Mouse (Mus musculus): ENCODE measurements at regions not wholly inside any gene's neighbourhood (a gene's known extent, or its start where the extent isn't known, plus 50 kb on each side); places are given as distances from the start of the nearest gene placed in this dataset.

- no peak for ATAC-seq (ENCODE audit: low FRiP score)
- H3K4me2 ChIP-seq (replicated peaks) = no peak overlapping the region
- no peaks in the 10 kb centered on the region for H3K36me3 ChIP-seq
- no peaks in the 10 kb centered on the region for H3K4me1 ChIP-seq
- no peaks in the 10 kb centered on the region; the same call in 1 of the 2 replicates for H3K27me3 ChIP-seq
- H3K9ac ChIP-seq = no peak overlapping the region
- H3K9me3 ChIP-seq (replicated peaks) = no peaks in the 10 kb centered on the region
- no peak overlapping the region for H3K27ac ChIP-seq
- H3K4me3 ChIP-seq = no peak overlapping the region
- WGBS = 13% methylated on average over 9 of the region's 9 CpGs
These were observed 276.9 kb downstream of the Diras2 start for GRCm38 (mm10) chr13:52254185-52254584.

GRCm38 (mm10) chr13:52255697-52256096 lies 275.4 kb downstream of the Diras2 start:
- Histone ChIP-seq H3K27me3 (no peaks in the 10 kb centered on the region; the same call in 1 of the 2 replicates), H3K27ac (no peak overlapping the region), H3K9ac (no peak overlapping the region), H3K4me2 (replicated peaks) (no peak overlapping the region), H3K4me3 (no peak overlapping the region), H3K4me1 (no peaks in the 10 kb centered on the region), H3K36me3 (no peaks in the 10 kb centered on the region), H3K9me3 (replicated peaks) (no peaks in the 10 kb centered on the region)
- ATAC-seq (ENCODE audit: low FRiP score) = no peak
- WGBS = 66% methylated on average over 5 of the region's 5 CpGs

DNA sequence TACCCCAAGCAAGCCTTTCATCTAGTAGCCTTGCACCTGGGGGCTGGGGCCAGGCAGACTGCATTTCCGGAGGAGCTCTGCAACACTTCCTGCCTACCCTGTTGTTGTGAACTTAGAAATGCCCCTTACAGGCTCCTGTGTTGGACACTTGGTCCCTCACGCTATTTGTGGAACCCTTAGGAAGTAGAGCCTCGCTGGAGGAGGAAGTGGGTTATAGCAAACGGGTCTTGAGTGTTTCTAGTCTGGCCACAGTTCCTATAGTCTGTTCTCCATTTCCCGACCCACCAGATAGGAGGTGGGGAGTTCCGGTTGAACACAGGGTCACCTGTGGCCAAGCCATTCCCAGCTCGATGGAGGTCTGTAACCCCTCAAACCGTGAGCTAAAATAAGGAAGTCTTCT lies 272.7 kb downstream of the Diras2 start:
- Histone ChIP-seq H3K36me3 (no peaks in the 10 kb centered on the region), H3K27me3 (no peaks in the 10 kb centered on the region; the same call in 1 of the 2 replicates), H3K4me2 (replicated peaks) (no peak overlapping the region), H3K4me3 (no peak overlapping the region), H3K27ac (no peak overlapping the region), H3K4me1 (no peaks in the 10 kb centered on the region), H3K9ac (no peak overlapping the region), H3K9me3 (replicated peaks) (no peaks in the 10 kb centered on the region)
- WGBS = 85% methylated on average over 8 of the region's 8 CpGs
- no peak for ATAC-seq (ENCODE audit: low FRiP score)

- Histone ChIP-seq H3K9me3 (replicated peaks) (no peaks in the 10 kb centered on the region), H3K4me3 (no peak overlapping the region), H3K4me2 (replicated peaks) (no peak overlapping the region), H3K36me3 (no peaks in the 10 kb centered on the region), H3K9ac (no peak overlapping the region), H3K4me1 (no peaks in the 10 kb centered on the region), H3K27ac (no peak overlapping the region), H3K27me3 (no peaks in the 10 kb centered on the region)
- WGBS = 92% methylated on average over 14 of the region's 14 CpGs
- ATAC-seq (ENCODE audit: low FRiP score) = no peak
These were observed 268.0 kb downstream of the Diras2 start for GRCm38 (mm10) chr13:52262949-52263550.

GRCm38 (mm10) chr13:52268279-52268678 lies 262.8 kb downstream of the Diras2 start:
- no peak overlapping the region for H3K4me3 ChIP-seq
- H3K9me3 ChIP-seq (replicated peaks) = no peaks in the 10 kb centered on the region
- no peak for ATAC-seq (ENCODE audit: low FRiP score)
- no peak overlapping the region for H3K4me2 ChIP-seq (replicated peaks)
- H3K4me1 ChIP-seq = no peaks in the 10 kb centered on the region
- H3K27ac ChIP-seq = no peak overlapping the region
- H3K36me3 ChIP-seq = no peaks in the 10 kb centered on the region
- H3K27me3 ChIP-seq = no peaks in the 10 kb centered on the region
- WGBS = 77% methylated on average over 6 of the region's 6 CpGs
- H3K9ac ChIP-seq = no peak overlapping the region

DNA sequence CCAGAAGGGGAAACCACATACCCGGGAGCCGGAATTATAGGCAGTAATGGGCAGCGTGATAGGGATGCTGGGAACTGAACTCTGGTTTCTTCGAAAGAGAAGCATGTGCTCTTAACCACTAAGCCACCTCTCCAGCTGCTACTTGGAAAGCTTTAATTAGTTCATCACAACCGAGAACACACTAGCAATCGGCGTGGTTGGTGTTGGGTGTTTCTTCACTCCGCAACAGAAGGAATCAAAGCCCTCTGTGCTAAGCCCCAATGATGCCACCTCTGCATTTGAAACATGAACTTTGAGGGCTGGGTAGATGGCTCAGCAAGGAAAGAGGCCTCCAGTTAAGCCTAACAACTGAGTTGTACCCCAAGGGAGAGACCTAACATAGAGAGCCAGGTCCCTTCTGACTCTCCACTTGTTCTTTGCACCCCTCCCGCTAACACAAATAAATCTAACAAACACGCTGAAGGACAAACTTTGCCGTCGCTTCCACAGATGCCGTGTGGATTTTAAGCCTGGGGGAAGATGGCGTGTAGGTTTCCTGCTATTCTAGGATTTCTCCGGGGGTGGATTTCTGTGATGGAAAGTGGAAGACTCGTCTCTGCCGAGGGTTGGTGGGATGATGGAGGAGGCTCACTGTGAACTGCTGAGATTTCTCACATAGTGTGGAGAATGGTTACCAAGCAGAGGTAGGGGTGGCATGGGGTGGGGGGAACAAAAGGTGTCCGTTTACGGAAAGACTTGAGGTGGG lies 257.4 kb downstream of the Diras2 start:
- Histone ChIP-seq H3K9me3 (replicated peaks) (no peaks in the 10 kb centered on the region), H3K9ac (no peak overlapping the region), H3K4me1 (peaks cover 7% of the 10 kb centered on the region; the same call in 1 of the 2 replicates), H3K27ac (no peak overlapping the region), H3K27me3 (peaks cover 6% of the 10 kb centered on the region; the same call in 1 of the 2 replicates), H3K4me2 (replicated peaks) (no peak overlapping the region), H3K36me3 (no peaks in the 10 kb centered on the region), H3K4me3 (no peak overlapping the region)
- ATAC-seq (ENCODE audit: low FRiP score) = no peak
- WGBS = 90% methylated on average over 19 of the region's 19 CpGs

GRCm38 (mm10) chr13:52275196-52275595 lies 255.9 kb downstream of the Diras2 start:
- Histone ChIP-seq H3K4me2 (replicated peaks) (no peak overlapping the region), H3K9me3 (replicated peaks) (no peaks in the 10 kb centered on the region), H3K9ac (no peak overlapping the region), H3K4me3 (no peak overlapping the region), H3K27ac (no peak overlapping the region), H3K27me3 (peaks cover 6% of the 10 kb centered on the region; the same call in 1 of the 2 replicates), H3K36me3 (no peaks in the 10 kb centered on the region), H3K4me1 (peaks cover 7% of the 10 kb centered on the region; the same call in 1 of the 2 replicates)
- no peak for ATAC-seq (ENCODE audit: low FRiP score)
- 68% methylated on average over 5 of the region's 5 CpGs for WGBS

DNA sequence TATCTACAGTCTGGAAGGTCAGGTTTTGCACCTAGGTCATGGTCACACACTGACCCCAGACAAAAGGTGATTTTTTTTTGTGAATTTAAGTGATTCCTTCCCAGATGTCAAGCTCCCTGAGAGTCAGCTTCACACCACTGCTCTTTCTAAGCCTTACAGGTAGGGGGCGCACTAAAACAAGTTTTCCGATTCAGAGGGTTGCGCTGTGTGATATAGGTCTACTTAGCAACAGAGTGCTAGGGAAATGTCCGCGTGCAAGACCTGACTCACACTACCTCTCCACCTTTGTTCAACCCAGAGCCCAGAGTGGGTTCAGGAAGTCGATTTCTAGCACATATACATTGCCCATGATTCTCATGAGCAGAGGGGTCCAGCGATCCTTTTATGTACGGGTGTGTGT lies 255.4 kb downstream of the Diras2 start:
- Histone ChIP-seq H3K4me3 (no peak overlapping the region), H3K27ac (no peak overlapping the region), H3K9ac (no peak overlapping the region), H3K27me3 (peaks cover 6% of the 10 kb centered on the region; the same call in 1 of the 2 replicates), H3K4me2 (replicated peaks) (peak overlapping the region; percentile 35), H3K36me3 (no peaks in the 10 kb centered on the region), H3K4me1 (peaks cover 7% of the 10 kb centered on the region; the same call in 1 of the 2 replicates), H3K9me3 (replicated peaks) (no peaks in the 10 kb centered on the region)
- ATAC-seq (ENCODE audit: low FRiP score) = peak; percentile 54
- 12% methylated on average over 8 of the region's 8 CpGs for WGBS

DNA sequence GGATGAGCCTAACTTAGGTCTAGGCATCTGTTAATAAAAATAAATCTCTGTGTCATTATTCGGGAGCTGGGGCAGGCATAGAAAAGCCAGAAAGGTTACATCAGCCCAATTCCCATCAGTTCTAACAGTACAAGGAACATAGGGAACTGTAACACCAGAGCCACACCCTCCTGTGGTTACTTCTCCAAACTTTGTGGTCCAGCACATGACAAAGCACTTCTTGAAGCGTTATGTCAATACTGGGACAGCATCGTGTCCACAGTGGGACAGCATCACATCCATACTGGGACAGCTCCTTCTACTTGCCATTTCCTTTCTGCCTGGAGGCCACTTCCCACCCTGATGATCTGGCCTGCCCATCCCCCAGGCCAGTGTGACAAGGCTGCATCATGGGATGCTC lies 253.9 kb downstream of the Diras2 start:
- ATAC-seq (ENCODE audit: low FRiP score) = no peak
- no peak overlapping the region for H3K4me3 ChIP-seq
- H3K9ac ChIP-seq = no peak overlapping the region
- H3K9me3 ChIP-seq (replicated peaks) = no peaks in the 10 kb centered on the region
- peaks cover 7% of the 10 kb centered on the region; the same call in 1 of the 2 replicates for H3K4me1 ChIP-seq
- 82% methylated on average over 3 of the region's 3 CpGs for WGBS
- H3K27me3 ChIP-seq = peaks cover 6% of the 10 kb centered on the region; the same call in 1 of the 2 replicates
- H3K27ac ChIP-seq = no peak overlapping the region
- no peak overlapping the region for H3K4me2 ChIP-seq (replicated peaks)
- H3K36me3 ChIP-seq = no peaks in the 10 kb centered on the region

GRCm38 (mm10) chr13:52278831-52279230 lies 252.2 kb downstream of the Diras2 start:
- no peak overlapping the region for H3K4me3 ChIP-seq
- 80% methylated on average over 1 of the region's 1 CpGs for WGBS
- ATAC-seq (ENCODE audit: low FRiP score) = no peak

GRCm38 (mm10) chr13:52279281-52279969 lies 251.7 kb downstream of the Diras2 start:
- 76% methylated on average over 11 of the region's 11 CpGs for WGBS
- Histone ChIP-seq H3K27me3 (peaks cover 6% of the 10 kb centered on the region; the same call in 1 of the 2 replicates), H3K9me3 (replicated peaks) (no peaks in the 10 kb centered on the region), H3K4me3 (no peak overlapping the region), H3K27ac (no peak overlapping the region), H3K36me3 (no peaks in the 10 kb centered on the region), H3K4me1 (peaks cover 7% of the 10 kb centered on the region; the same call in 1 of the 2 replicates), H3K4me2 (replicated peaks) (no peak overlapping the region), H3K9ac (no peak overlapping the region)
- ATAC-seq (ENCODE audit: low FRiP score) = no peak

More at GRCm38 (mm10) chr13:52278831-52279230, 252.2 kb downstream of the Diras2 start:
- H3K9ac ChIP-seq = no peak overlapping the region
- H3K9me3 ChIP-seq (replicated peaks) = no peaks in the 10 kb centered on the region
- no peaks in the 10 kb centered on the region for H3K36me3 ChIP-seq
- no peak overlapping the region for H3K4me2 ChIP-seq (replicated peaks)
- H3K27ac ChIP-seq = no peak overlapping the region
- peaks cover 7% of the 10 kb centered on the region; the same call in 1 of the 2 replicates for H3K4me1 ChIP-seq
- H3K27me3 ChIP-seq = peaks cover 6% of the 10 kb centered on the region; the same call in 1 of the 2 replicates

DNA sequence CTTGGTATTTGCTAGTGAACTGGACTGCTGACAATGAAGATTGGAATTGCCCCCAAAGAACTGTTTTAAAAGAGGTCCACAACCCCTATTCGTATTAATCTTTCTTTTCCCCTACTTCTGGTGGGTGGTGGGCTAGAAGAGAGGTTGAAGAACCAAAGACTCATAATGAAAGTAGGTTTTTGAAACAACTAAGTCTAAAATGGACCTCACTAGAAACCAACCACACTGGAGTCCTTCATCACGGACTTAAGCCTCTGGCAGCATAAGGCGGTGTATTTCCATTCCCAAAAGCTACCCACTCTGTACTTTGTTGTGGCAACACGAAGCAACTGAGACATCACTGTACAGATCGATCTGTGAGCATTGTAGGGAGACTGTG lies 251.1 kb downstream of the Diras2 start:
- H3K27me3 ChIP-seq = peaks cover 5% of the 10 kb centered on the region; the same call in 1 of the 2 replicates
- ATAC-seq (ENCODE audit: low FRiP score) = no peak
- H3K4me3 ChIP-seq = no peak overlapping the region
- WGBS = 93% methylated on average over 5 of the region's 5 CpGs
- no peak overlapping the region for H3K9ac ChIP-seq
- H3K9me3 ChIP-seq (replicated peaks) = no peaks in the 10 kb centered on the region
- no peaks in the 10 kb centered on the region for H3K36me3 ChIP-seq
- peaks cover 7% of the 10 kb centered on the region; the same call in 1 of the 2 replicates for H3K4me1 ChIP-seq
- no peak overlapping the region for H3K4me2 ChIP-seq (replicated peaks)
- no peak overlapping the region for H3K27ac ChIP-seq

Measured in hindbrain, embryonic 12.5 days (tissue).